Mouse (Mus musculus) embryonic fibroblast, embryonic 13.5 days (primary cell): ENCODE results near the gene Diaph2.
"Not testable (repeated sequence)": the region's sequence is repeated elsewhere in the genome, so short reads cannot be mapped to it uniquely, and the experiment has no call there.

Experiments
- CTCF ChIP-seq: IDR thresholded peaks from 2 replicates; pipeline ENCODE4 v1.5.1; 2011; ENCODE audit warnings: mild to moderate bottlenecking, control low read depth, low read length, moderate library complexity, borderline replicate concordance; ENCODE audit not compliant: insufficient read depth
- POLR2A ChIP-seq: IDR thresholded peaks from 2 replicates; pipeline ENCODE4 v1.6.1; 2011; ENCODE audit warnings: low read depth, mild to moderate bottlenecking, control low read depth, low read length, moderate library complexity

DNA sequence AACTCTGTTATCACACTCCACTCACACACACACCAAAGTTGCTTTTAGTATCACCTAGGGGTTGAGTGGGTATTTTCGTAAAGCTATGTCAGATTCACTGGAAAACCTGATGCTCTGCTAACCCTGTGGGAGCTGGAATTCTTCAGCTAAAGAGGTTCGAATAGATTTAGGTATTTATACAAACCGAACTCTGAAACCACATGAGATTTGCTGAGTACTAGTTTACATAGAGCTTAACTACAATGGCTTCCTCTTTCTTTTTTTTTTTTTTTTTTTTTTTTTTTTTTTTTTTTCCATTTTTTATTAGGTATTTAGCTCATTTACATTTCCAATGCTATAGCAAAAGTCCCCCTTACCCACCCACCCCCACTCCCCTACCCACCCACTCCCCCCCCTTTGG lies 447.9 kb downstream of the Diaph2 start:
- not testable (repeated sequence) for TF ChIP-seq POLR2A, CTCF
